Mouse (Mus musculus): ENCODE results near the gene Adrb1. TPM values are rescaled to one million over a fixed set of nuclear protein-coding genes. Genes with fewer than 3 reads are reported as not detected.

The Adrb1 gene
- polyA plus RNA-seq (2015; fragmentation: Nextera tagmentation; extraction: Ambion mirVana), result 0.75 and 1.1 TPM in 2 replicates

- Histone ChIP-seq H3K36me3 (no peaks in the 10 kb centered on the region), H3K4me2 (replicated peaks) (peak within 1 kb of the TSS; percentile 97), H3K27ac (peak within 1 kb of the TSS; percentile 48; the same call in 1 of the 2 replicates), H3K9me3 (no peaks in the 10 kb centered on the region), H3K4me1 (replicated peaks) (peaks cover 29% of the 10 kb centered on the region), H3K4me3 (replicated peaks) (peak within 1 kb of the TSS; percentile 57), H3K27me3 (replicated peaks) (peaks cover 41% of the 10 kb centered on the region), H3K9ac (peak within 1 kb of the TSS; percentile 54)
- ATAC-seq, result peak; percentile 73
- WGBS, result under 1% methylated on average over 61 of the region's 63 CpGs
These were observed at the start of gene Adrb1 for GRCm38 (mm10) chr19:56721387-56722211. Gene Adrb1, plus strand, starts transcription at chr19:56722199.

DNA sequence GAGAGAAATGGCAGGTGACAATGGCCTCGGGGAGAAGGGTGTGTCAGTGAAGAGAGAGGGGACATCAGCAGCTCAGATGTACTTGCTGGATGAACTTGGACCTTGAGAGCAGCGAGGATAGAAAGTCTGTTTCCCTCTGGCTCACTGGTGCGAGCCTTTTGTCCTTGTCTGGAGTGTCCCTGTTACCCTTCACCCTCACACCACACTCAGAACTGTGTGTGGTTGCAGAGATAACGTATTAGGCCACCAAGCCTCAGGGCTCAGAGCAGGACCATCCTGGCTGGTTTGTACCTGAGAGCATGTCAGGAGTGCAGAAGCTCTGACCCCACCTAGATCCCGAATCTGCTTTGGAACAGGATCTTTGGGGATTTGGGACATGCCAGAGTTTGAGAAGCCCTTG lies 46.3 kb upstream of the Adrb1 start:
- H3K9me3 ChIP-seq, result no peaks in the 10 kb centered on the region
- ATAC-seq, result no peak

DNA sequence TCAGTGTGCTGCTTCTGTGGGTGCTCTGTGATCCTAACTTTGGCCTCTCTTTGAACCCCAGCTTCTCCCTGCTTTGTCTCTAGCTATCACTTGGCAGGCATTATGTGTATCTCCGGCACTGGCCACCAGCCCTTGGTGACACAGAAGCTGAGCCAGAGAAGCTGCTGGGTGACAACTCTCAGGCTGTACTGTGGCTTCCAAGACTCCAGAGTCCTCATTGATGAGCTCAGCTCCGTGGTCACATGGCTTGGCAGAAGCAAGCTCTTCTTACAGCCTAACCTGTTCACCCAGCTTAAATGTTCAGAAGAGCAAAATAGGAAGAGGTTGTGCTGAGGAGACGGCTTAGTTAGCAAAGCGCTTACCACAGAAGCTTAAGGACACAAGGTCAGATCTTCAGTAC lies 45.5 kb upstream of the Adrb1 start:
- no peak for ATAC-seq
- Histone ChIP-seq H3K4me2 (replicated peaks) (no peak overlapping the region), H3K9me3 (no peaks in the 10 kb centered on the region), H3K27me3 (replicated peaks) (no peaks in the 10 kb centered on the region), H3K4me3 (replicated peaks) (no peak overlapping the region), H3K27ac (no peak overlapping the region), H3K4me1 (replicated peaks) (peaks cover 15% of the 10 kb centered on the region; the same call in 1 of the 2 replicates), H3K36me3 (no peaks in the 10 kb centered on the region), H3K9ac (no peak overlapping the region)
- WGBS, result 89% methylated on average over 4 of the region's 4 CpGs

More for the DNA sequence above, 46.3 kb upstream of the Adrb1 start:
- no peaks in the 10 kb centered on the region for H3K27me3 ChIP-seq (replicated peaks)
- no peaks in the 10 kb centered on the region for H3K36me3 ChIP-seq
- no peak overlapping the region for H3K27ac ChIP-seq
- H3K4me2 ChIP-seq (replicated peaks), result no peak overlapping the region
- H3K4me3 ChIP-seq (replicated peaks), result no peak overlapping the region
- no peak overlapping the region for H3K9ac ChIP-seq
- H3K4me1 ChIP-seq (replicated peaks), result peaks cover 8% of the 10 kb centered on the region; the same call in 1 of the 2 replicates
- WGBS, result 90% methylated on average over 5 of the region's 5 CpGs

DNA sequence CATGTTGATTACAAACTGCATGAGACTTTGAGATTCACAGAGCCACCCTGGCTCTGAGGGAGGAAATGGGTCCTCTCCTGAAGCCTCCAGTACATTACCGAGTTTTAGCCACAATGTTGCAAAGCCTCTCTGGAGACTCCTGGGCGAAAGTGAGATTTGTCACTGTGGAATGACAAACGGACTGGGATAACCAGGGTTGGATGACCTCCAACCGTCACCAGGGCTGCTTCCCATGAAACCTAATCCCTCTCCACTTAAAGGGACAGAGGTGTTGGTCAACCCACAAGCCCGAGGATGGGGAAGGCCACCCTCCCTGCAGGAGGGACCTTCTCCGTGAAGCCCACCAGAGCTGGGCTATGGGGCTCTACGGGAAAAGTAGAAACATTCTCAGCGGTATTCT lies 44.4 kb upstream of the Adrb1 start:
- 39% methylated on average over 8 of the region's 8 CpGs for WGBS
- no peak overlapping the region; the same call in 1 of the 2 replicates for H3K4me2 ChIP-seq (replicated peaks)

GRCm38 (mm10) chr19:56678516-56678915 lies 43.5 kb upstream of the Adrb1 start:
- 68% methylated on average over 9 of the region's 9 CpGs for WGBS
- H3K9ac ChIP-seq, result no peak overlapping the region
- no peaks in the 10 kb centered on the region for H3K9me3 ChIP-seq
- H3K4me3 ChIP-seq (replicated peaks), result no peak overlapping the region
- no peak overlapping the region for H3K4me2 ChIP-seq (replicated peaks)
- H3K4me1 ChIP-seq (replicated peaks), result peaks cover 16% of the 10 kb centered on the region; the same call in 1 of the 2 replicates
- H3K36me3 ChIP-seq, result no peaks in the 10 kb centered on the region
- no peaks in the 10 kb centered on the region for H3K27me3 ChIP-seq (replicated peaks)
- H3K27ac ChIP-seq, result no peak overlapping the region
- ATAC-seq, result no peak

More for the DNA sequence above, 44.4 kb upstream of the Adrb1 start:
- peaks cover 16% of the 10 kb centered on the region; the same call in 1 of the 2 replicates for H3K4me1 ChIP-seq (replicated peaks)
- H3K36me3 ChIP-seq, result no peaks in the 10 kb centered on the region
- H3K9me3 ChIP-seq, result no peaks in the 10 kb centered on the region
- H3K9ac ChIP-seq, result no peak overlapping the region
- H3K27ac ChIP-seq, result peak overlapping the region; percentile 27; the same call in 1 of the 2 replicates
- H3K27me3 ChIP-seq (replicated peaks), result no peaks in the 10 kb centered on the region
- no peak for ATAC-seq
- no peak overlapping the region for H3K4me3 ChIP-seq (replicated peaks)

DNA sequence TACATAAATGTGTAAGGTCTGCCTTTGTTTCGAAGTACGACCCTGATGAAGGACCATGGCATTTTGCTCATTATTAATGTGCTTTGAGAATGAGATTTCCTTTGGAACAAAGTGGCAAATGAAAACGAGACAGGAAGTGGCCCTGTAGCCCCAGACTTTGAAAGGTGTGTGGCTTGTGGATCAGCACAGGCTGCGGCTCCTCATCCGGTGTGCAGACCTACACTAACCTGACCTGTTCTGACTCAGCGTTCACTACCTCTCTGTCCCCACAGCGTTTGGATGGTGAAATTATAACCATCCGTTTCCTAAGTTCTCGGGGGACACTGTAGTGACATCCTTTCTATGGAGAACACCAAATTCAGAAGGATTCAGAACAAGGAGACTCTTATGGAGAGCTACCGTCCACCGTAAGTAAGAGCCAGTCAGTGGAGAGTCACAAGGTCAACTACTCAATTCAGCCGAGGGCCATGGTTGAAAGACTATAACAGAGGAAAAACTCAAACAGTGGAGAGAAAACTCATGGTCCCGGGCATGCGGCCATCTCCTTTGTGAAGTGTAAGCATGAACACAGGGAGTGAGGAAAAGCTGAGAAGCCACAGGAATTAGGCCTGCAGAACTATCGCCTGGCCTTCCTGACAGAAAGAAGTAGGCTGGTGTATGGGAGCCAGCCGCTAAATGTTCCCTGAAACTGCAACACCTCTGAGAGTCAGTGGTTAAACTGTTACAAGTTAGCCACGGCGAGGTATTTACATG lies 42.6 kb upstream of the Adrb1 start:
- Histone ChIP-seq H3K27me3 (replicated peaks) (no peaks in the 10 kb centered on the region), H3K36me3 (no peaks in the 10 kb centered on the region), H3K9me3 (no peaks in the 10 kb centered on the region), H3K4me2 (replicated peaks) (no peak overlapping the region), H3K4me1 (replicated peaks) (peaks cover 16% of the 10 kb centered on the region; the same call in 1 of the 2 replicates), H3K4me3 (replicated peaks) (no peak overlapping the region), H3K9ac (no peak overlapping the region), H3K27ac (no peak overlapping the region)
- no peak for ATAC-seq
- 78% methylated on average over 18 of the region's 18 CpGs for WGBS

DNA sequence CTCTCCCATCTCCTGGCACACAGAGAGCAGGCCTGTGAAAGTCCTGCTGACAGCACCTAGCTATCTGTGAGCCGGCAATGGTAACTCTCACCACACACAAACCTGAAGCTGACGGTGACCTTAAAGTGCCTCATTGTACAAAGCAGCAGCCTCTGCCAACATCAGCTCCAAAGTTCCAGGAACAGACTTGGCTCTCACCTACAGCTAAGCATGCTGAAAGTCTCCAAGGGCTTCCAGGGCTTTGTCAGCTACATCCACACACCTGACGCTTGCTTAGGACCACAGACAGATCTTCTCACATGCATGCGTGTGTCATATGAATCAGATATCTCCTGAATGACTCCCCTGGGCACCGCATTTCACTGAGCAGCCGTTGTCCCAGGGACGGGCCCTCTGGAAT lies 42.0 kb upstream of the Adrb1 start:
- H3K9me3 ChIP-seq, result no peaks in the 10 kb centered on the region
- H3K27ac ChIP-seq, result no peak overlapping the region
- no peak overlapping the region for H3K4me3 ChIP-seq (replicated peaks)
- H3K4me1 ChIP-seq (replicated peaks), result peaks cover 22% of the 10 kb centered on the region
- 65% methylated on average over 7 of the region's 7 CpGs for WGBS
- no peak overlapping the region for H3K4me2 ChIP-seq (replicated peaks)
- ATAC-seq, result no peak
- H3K27me3 ChIP-seq (replicated peaks), result no peaks in the 10 kb centered on the region
- no peaks in the 10 kb centered on the region for H3K36me3 ChIP-seq
- no peak overlapping the region for H3K9ac ChIP-seq

GRCm38 (mm10) chr19:56682297-56682696 lies 39.7 kb upstream of the Adrb1 start:
- Histone ChIP-seq H3K27ac (no peak overlapping the region), H3K27me3 (replicated peaks) (no peaks in the 10 kb centered on the region), H3K9ac (no peak overlapping the region), H3K4me1 (replicated peaks) (peaks cover 29% of the 10 kb centered on the region), H3K4me2 (replicated peaks) (no peak overlapping the region), H3K36me3 (no peaks in the 10 kb centered on the region), H3K9me3 (no peaks in the 10 kb centered on the region), H3K4me3 (replicated peaks) (no peak overlapping the region)
- WGBS, result 84% methylated on average over 7 of the region's 7 CpGs
- no peak for ATAC-seq

- 77% methylated on average over 7 of the region's 7 CpGs for WGBS
- H3K4me2 ChIP-seq (replicated peaks), result no peak overlapping the region
These were observed 39.2 kb upstream of the Adrb1 start for GRCm38 (mm10) chr19:56682843-56683242.

GRCm38 (mm10) chr19:56685515-56685914 lies 36.5 kb upstream of the Adrb1 start:
- no peak overlapping the region for H3K27ac ChIP-seq
- H3K4me3 ChIP-seq (replicated peaks), result no peak overlapping the region
- no peak for ATAC-seq
- no peaks in the 10 kb centered on the region for H3K9me3 ChIP-seq
- no peak overlapping the region for H3K9ac ChIP-seq
- H3K4me1 ChIP-seq (replicated peaks), result peaks cover 26% of the 10 kb centered on the region
- H3K4me2 ChIP-seq (replicated peaks), result no peak overlapping the region
- 66% methylated on average over 7 of the region's 7 CpGs for WGBS
- no peaks in the 10 kb centered on the region for H3K36me3 ChIP-seq
- no peaks in the 10 kb centered on the region for H3K27me3 ChIP-seq (replicated peaks)

More at GRCm38 (mm10) chr19:56682843-56683242, 39.2 kb upstream of the Adrb1 start:
- H3K4me3 ChIP-seq (replicated peaks), result no peak overlapping the region
- no peaks in the 10 kb centered on the region for H3K9me3 ChIP-seq
- peaks cover 26% of the 10 kb centered on the region for H3K4me1 ChIP-seq (replicated peaks)
- no peak overlapping the region for H3K27ac ChIP-seq
- no peaks in the 10 kb centered on the region for H3K27me3 ChIP-seq (replicated peaks)
- no peak overlapping the region for H3K9ac ChIP-seq
- no peak for ATAC-seq
- no peaks in the 10 kb centered on the region for H3K36me3 ChIP-seq

DNA sequence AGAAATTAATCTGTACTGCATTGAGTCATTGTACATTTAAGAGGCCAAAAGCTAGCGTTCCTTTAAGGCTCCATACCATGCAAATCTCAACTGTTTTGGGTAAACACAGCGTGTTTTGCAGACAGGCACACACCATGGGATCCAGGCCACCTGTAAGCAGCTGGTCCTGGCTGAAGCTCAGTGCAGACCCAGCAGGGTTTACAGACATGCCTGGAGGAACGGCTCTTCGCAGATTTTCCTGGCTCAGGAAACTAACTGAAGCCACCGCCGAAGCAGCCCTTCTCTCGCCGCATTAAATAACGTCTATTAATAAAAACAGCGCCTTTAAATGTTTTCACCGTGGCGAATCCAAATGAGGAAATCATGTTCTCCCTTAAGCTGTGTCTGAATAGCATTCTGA lies 35.8 kb upstream of the Adrb1 start:
- Histone ChIP-seq H3K27me3 (replicated peaks) (no peaks in the 10 kb centered on the region), H3K27ac (no peak overlapping the region), H3K4me2 (replicated peaks) (no peak overlapping the region), H3K4me1 (replicated peaks) (peaks cover 22% of the 10 kb centered on the region), H3K36me3 (no peaks in the 10 kb centered on the region), H3K9ac (no peak overlapping the region), H3K4me3 (replicated peaks) (no peak overlapping the region), H3K9me3 (no peaks in the 10 kb centered on the region)
- peak; percentile 75 for ATAC-seq
- 57% methylated on average over 12 of the region's 12 CpGs for WGBS

- Histone ChIP-seq H3K9ac (no peak overlapping the region), H3K27me3 (replicated peaks) (no peaks in the 10 kb centered on the region), H3K27ac (no peak overlapping the region), H3K4me2 (replicated peaks) (no peak overlapping the region), H3K4me1 (replicated peaks) (peaks cover 18% of the 10 kb centered on the region), H3K9me3 (no peaks in the 10 kb centered on the region), H3K4me3 (replicated peaks) (no peak overlapping the region), H3K36me3 (no peaks in the 10 kb centered on the region)
- 74% methylated on average over 8 of the region's 8 CpGs for WGBS
- no peak for ATAC-seq
These were observed 34.9 kb upstream of the Adrb1 start for GRCm38 (mm10) chr19:56687026-56687635.

Data from intestine, embryonic 15.5 days (tissue).